Comparison of ENCODE assay signal across 9 mouse cellular contexts in genomic region chr10:68978115-68978514, GRCm38 (mm10).
DNase-seq lines count a peak whose midpoint lies in the region; ATAC-seq and TF ChIP-seq lines count a peak whose summit lies in the region.
"Had no signal": no experiment of that assay in that cellular context is flagged by ENCODE, and none has a peak within 500 bp of the region (broad histone marks: within the 10 kb centered on the region; RNA-seq: fewer than 3 reads in every experiment).

No protein-coding gene starts in this region.

- no peak overlapping the region for H3K9ac ChIP-seq in hindbrain, embryonic 11.5 days (ENCODE audit: low read depth, low read length)
- H3K9ac ChIP-seq in hindbrain, embryonic 13.5 days = no peak overlapping the region
- H3K9ac ChIP-seq in lung, postnatal 0 days (replicated peaks; ENCODE audit: low read depth) = no peak overlapping the region

- DNase-seq in hindbrain, embryonic 11.5 days (ENCODE audit: low spot score) = peak; percentile 33
- peak; percentile 48 to 52 for DNase-seq in B cell, adult 2 months
- peak; percentile 53 for DNase-seq in adrenal gland, postnatal 14 days
- peak; percentile 43 for DNase-seq in lung, postnatal 0 days (ENCODE audit: low spot score)
- DNase-seq in urinary bladder, adult 18-20 months (ENCODE audit: low spot score in 2 of 2) = no peak
- DNase-seq in frontal cortex, postnatal 25 days (ENCODE audit: low spot score in 2 of 2) = no peak
- DNase-seq in urinary bladder, adult 2 months (ENCODE audit: low spot score) = no peak
- DNase-seq: layer of hippocampus, adult 9-11 months had no signal

- no peaks in the 10 kb centered on the region for H3K4me1 ChIP-seq in hindbrain, embryonic 11.5 days (replicated peaks; ENCODE audit: control insufficient read depth, insufficient read depth, low read length)
- peaks cover 5% of the 10 kb centered on the region for H3K4me1 ChIP-seq in hindbrain, embryonic 13.5 days (replicated peaks)
- no peaks in the 10 kb centered on the region for H3K4me1 ChIP-seq in lung, postnatal 0 days (ENCODE audit: insufficient read depth, low read depth, low read length)

- no peak for TF ChIP-seq EP300 in lung, postnatal 0 days (IDR thresholded peaks at IDR 0.05)

- WGBS in hindbrain, embryonic 11.5 days = 73% methylated on average over 4 of the region's 4 CpGs
- 76% methylated on average over 4 of the region's 4 CpGs for WGBS in hindbrain, embryonic 13.5 days
- WGBS in lung, postnatal 0 days = 65% methylated on average over 4 of the region's 4 CpGs

- ATAC-seq in hindbrain, embryonic 11.5 days (ENCODE audit: low FRiP score) = no peak
- ATAC-seq in hindbrain, embryonic 13.5 days (ENCODE audit: low FRiP score) = no peak
- no peak for ATAC-seq in lung, postnatal 0 days

- no peaks in the 10 kb centered on the region for H3K27me3 ChIP-seq in hindbrain, embryonic 11.5 days (ENCODE audit: control insufficient read depth, insufficient read depth, low read length)
- H3K27me3 ChIP-seq in hindbrain, embryonic 13.5 days = no peaks in the 10 kb centered on the region
- no peaks in the 10 kb centered on the region for H3K27me3 ChIP-seq in lung, postnatal 0 days (replicated peaks; ENCODE audit: insufficient read depth, low read length)

- TF ChIP-seq CTCF in lung, postnatal 0 days (IDR thresholded peaks at IDR 0.05) = peak; percentile 80

- no peak overlapping the region for H3K4me2 ChIP-seq in hindbrain, embryonic 11.5 days (replicated peaks; ENCODE audit: low read depth, low read length)
- no peak overlapping the region for H3K4me2 ChIP-seq in hindbrain, embryonic 13.5 days
- no peak overlapping the region for H3K4me2 ChIP-seq in lung, postnatal 0 days (replicated peaks; ENCODE audit: low read depth, low read length)

- no peaks in the 10 kb centered on the region for H3K9me3 ChIP-seq in hindbrain, embryonic 11.5 days (ENCODE audit: control insufficient read depth, low read length)
- no peaks in the 10 kb centered on the region for H3K9me3 ChIP-seq in hindbrain, embryonic 13.5 days
- H3K9me3 ChIP-seq in lung, postnatal 0 days (ENCODE audit: low read length) = no peaks in the 10 kb centered on the region

- H3K4me3 ChIP-seq in hindbrain, embryonic 11.5 days (ENCODE audit: low read depth, low read length) = no peak overlapping the region
- no peak overlapping the region for H3K4me3 ChIP-seq in hindbrain, embryonic 13.5 days
- H3K4me3 ChIP-seq in lung, postnatal 0 days (ENCODE audit: low read depth, low read length) = no peak overlapping the region

- H3K27ac ChIP-seq in hindbrain, embryonic 11.5 days (ENCODE audit: low read depth, low read length) = no peak overlapping the region
- H3K27ac ChIP-seq in hindbrain, embryonic 13.5 days = no peak overlapping the region
- no peak overlapping the region for H3K27ac ChIP-seq in lung, postnatal 0 days (ENCODE audit: low read length)

- no peaks in the 10 kb centered on the region for H3K36me3 ChIP-seq in hindbrain, embryonic 11.5 days (ENCODE audit: control insufficient read depth, insufficient read depth, low read length)
- no peaks in the 10 kb centered on the region for H3K36me3 ChIP-seq in hindbrain, embryonic 13.5 days
- H3K36me3 ChIP-seq in lung, postnatal 0 days (ENCODE audit: insufficient read depth, low read length) = no peaks in the 10 kb centered on the region

Comparison
In these comparisons a context has a peak if more than half of its experiments do, and no peak if none do; other contexts are left out.
1. DNase-seq: peak in hindbrain, embryonic 11.5 days (single experiment), B cell, adult 2 months (2 of 2), adrenal gland, postnatal 14 days (single experiment) and lung, postnatal 0 days (single experiment); none in urinary bladder, adult 18-20 months (0 of 2), frontal cortex, postnatal 25 days (0 of 2) and urinary bladder, adult 2 months (single experiment).